Mouse (Mus musculus): ENCODE measurements around the gene Abcc9. TPM values are rescaled to one million over a fixed set of nuclear protein-coding genes. Genes with fewer than 3 reads are reported as not detected.

The Abcc9 gene
- polyA plus RNA-seq, 1 experiment from 2014 or later: 7.3 TPM

GRCm38 (mm10) chr6:142558772-142559679 is 143.1 kb downstream of the Abcc9 start:
- no peaks in the 10 kb centered on the region for H3K27me3 ChIP-seq (ENCODE audit: control insufficient read depth, insufficient read depth, low read length)
- no peak for ATAC-seq (ENCODE audit: low FRiP score, low TSS enrichment)
- H3K4me1 ChIP-seq (ENCODE audit: control insufficient read depth, insufficient read depth, low read length): no peaks in the 10 kb centered on the region
- H3K36me3 ChIP-seq (ENCODE audit: control insufficient read depth, insufficient read depth, low read length): no peaks in the 10 kb centered on the region
- H3K9ac ChIP-seq (ENCODE audit: low read depth, low read length): no peak overlapping the region
- H3K9me3 ChIP-seq (ENCODE audit: control insufficient read depth, low read length): no peaks in the 10 kb centered on the region
- no peak overlapping the region for H3K27ac ChIP-seq (ENCODE audit: low read depth, low read length)
- H3K4me2 ChIP-seq (replicated peaks; ENCODE audit: low read depth, low read length): no peak overlapping the region
- no peak overlapping the region for H3K4me3 ChIP-seq (ENCODE audit: low read length)
- WGBS: 67% methylated on average over 10 of the region's 10 CpGs

GRCm38 (mm10) chr6:142558076-142558475 is 144.0 kb downstream of the Abcc9 start:
- ATAC-seq (ENCODE audit: low FRiP score, low TSS enrichment): no peak
- Histone ChIP-seq H3K9me3 (ENCODE audit: control insufficient read depth, low read length) (no peaks in the 10 kb centered on the region), H3K4me2 (replicated peaks; ENCODE audit: low read depth, low read length) (no peak overlapping the region), H3K36me3 (ENCODE audit: control insufficient read depth, insufficient read depth, low read length) (no peaks in the 10 kb centered on the region), H3K27ac (ENCODE audit: low read depth, low read length) (no peak overlapping the region), H3K27me3 (ENCODE audit: control insufficient read depth, insufficient read depth, low read length) (no peaks in the 10 kb centered on the region), H3K4me3 (ENCODE audit: low read length) (no peak overlapping the region), H3K9ac (ENCODE audit: low read depth, low read length) (no peak overlapping the region), H3K4me1 (ENCODE audit: control insufficient read depth, insufficient read depth, low read length) (no peaks in the 10 kb centered on the region)
- WGBS: 78% methylated on average over 10 of the region's 10 CpGs

GRCm38 (mm10) chr6:142555988-142556387 is 146.1 kb downstream of the Abcc9 start:
- no peak overlapping the region for H3K9ac ChIP-seq (ENCODE audit: low read depth, low read length)
- no peaks in the 10 kb centered on the region for H3K36me3 ChIP-seq (ENCODE audit: control insufficient read depth, insufficient read depth, low read length)
- no peak for ATAC-seq (ENCODE audit: low FRiP score, low TSS enrichment)
- H3K4me3 ChIP-seq (ENCODE audit: low read length): no peak overlapping the region
- no peaks in the 10 kb centered on the region for H3K9me3 ChIP-seq (ENCODE audit: control insufficient read depth, low read length)
- 57% methylated on average over 1 of the region's 1 CpGs for WGBS
- no peak overlapping the region for H3K4me2 ChIP-seq (replicated peaks; ENCODE audit: low read depth, low read length)
- H3K27ac ChIP-seq (ENCODE audit: low read depth, low read length): no peak overlapping the region
- no peaks in the 10 kb centered on the region for H3K27me3 ChIP-seq (ENCODE audit: control insufficient read depth, insufficient read depth, low read length)
- 0 out of 2 replicates have a peak, but pooled peaks cover 7% of the 10 kb centered on the region for H3K4me1 ChIP-seq (ENCODE audit: control insufficient read depth, insufficient read depth, low read length)

GRCm38 (mm10) chr6:142551482-142551881 is 150.6 kb downstream of the Abcc9 start:
- H3K27ac ChIP-seq (ENCODE audit: low read depth, low read length): peak overlapping the region; percentile 73; the same call in 1 of the 2 replicates
- 0 out of 2 replicates have a peak, but pooled peaks have one; percentile 55 for ATAC-seq (ENCODE audit: low FRiP score, low TSS enrichment)
- WGBS: 49% methylated on average over 4 of the region's 4 CpGs
- no peaks in the 10 kb centered on the region for H3K36me3 ChIP-seq (ENCODE audit: control insufficient read depth, insufficient read depth, low read length)
- H3K4me3 ChIP-seq (ENCODE audit: low read length): no peak overlapping the region
- no peak overlapping the region for H3K4me2 ChIP-seq (replicated peaks; ENCODE audit: low read depth, low read length)
- 0 out of 2 replicates have a peak, but pooled peaks cover 10% of the 10 kb centered on the region for H3K4me1 ChIP-seq (ENCODE audit: control insufficient read depth, insufficient read depth, low read length)
- H3K9me3 ChIP-seq (ENCODE audit: control insufficient read depth, low read length): no peaks in the 10 kb centered on the region
- no peak overlapping the region for H3K9ac ChIP-seq (ENCODE audit: low read depth, low read length)
- H3K27me3 ChIP-seq (ENCODE audit: control insufficient read depth, insufficient read depth, low read length): no peaks in the 10 kb centered on the region

- 0 out of 2 replicates have a peak, but pooled peaks have one; percentile 49 for ATAC-seq (ENCODE audit: low FRiP score, low TSS enrichment)
- Histone ChIP-seq H3K4me1 (ENCODE audit: control insufficient read depth, insufficient read depth, low read length) (0 out of 2 replicates have a peak, but pooled peaks cover 10% of the 10 kb centered on the region), H3K36me3 (ENCODE audit: control insufficient read depth, insufficient read depth, low read length) (no peaks in the 10 kb centered on the region), H3K9ac (ENCODE audit: low read depth, low read length) (no peak overlapping the region), H3K4me3 (ENCODE audit: low read length) (no peak overlapping the region), H3K27me3 (ENCODE audit: control insufficient read depth, insufficient read depth, low read length) (no peaks in the 10 kb centered on the region), H3K9me3 (ENCODE audit: control insufficient read depth, low read length) (no peaks in the 10 kb centered on the region), H3K4me2 (replicated peaks; ENCODE audit: low read depth, low read length) (no peak overlapping the region), H3K27ac (ENCODE audit: low read depth, low read length) (peak overlapping the region; percentile 73; the same call in 1 of the 2 replicates)
- 24% methylated on average over 4 of the region's 4 CpGs for WGBS
Observed at GRCm38 (mm10) chr6:142550871-142551270, 151.2 kb downstream of the Abcc9 start.

GRCm38 (mm10) chr6:142548377-142548776 is 153.7 kb downstream of the Abcc9 start:
- WGBS: 82% methylated on average over 2 of the region's 2 CpGs
- 0 out of 2 replicates have a peak, but pooled peaks cover 10% of the 10 kb centered on the region for H3K4me1 ChIP-seq (ENCODE audit: control insufficient read depth, insufficient read depth, low read length)
- H3K27me3 ChIP-seq (ENCODE audit: control insufficient read depth, insufficient read depth, low read length): no peaks in the 10 kb centered on the region
- H3K36me3 ChIP-seq (ENCODE audit: control insufficient read depth, insufficient read depth, low read length): no peaks in the 10 kb centered on the region
- H3K27ac ChIP-seq (ENCODE audit: low read depth, low read length): no peak overlapping the region
- no peaks in the 10 kb centered on the region for H3K9me3 ChIP-seq (ENCODE audit: control insufficient read depth, low read length)
- ATAC-seq (ENCODE audit: low FRiP score, low TSS enrichment): no peak
- no peak overlapping the region for H3K9ac ChIP-seq (ENCODE audit: low read depth, low read length)
- no peak overlapping the region for H3K4me2 ChIP-seq (replicated peaks; ENCODE audit: low read depth, low read length)
- no peak overlapping the region for H3K4me3 ChIP-seq (ENCODE audit: low read length)

GRCm38 (mm10) chr6:142545132-142545531 is 157.0 kb downstream of the Abcc9 start:
- peak overlapping the region; percentile 17; the same call in 1 of the 2 replicates for H3K4me2 ChIP-seq (replicated peaks; ENCODE audit: low read depth, low read length)
- ATAC-seq (ENCODE audit: low FRiP score, low TSS enrichment): peak; percentile 61; the same call in 1 of the 2 replicates
- WGBS: 57% methylated on average over 14 of the region's 14 CpGs

GRCm38 (mm10) chr6:142543648-142544047 is 158.5 kb downstream of the Abcc9 start:
- Histone ChIP-seq H3K4me2 (replicated peaks; ENCODE audit: low read depth, low read length) (no peak overlapping the region), H3K9me3 (ENCODE audit: control insufficient read depth, low read length) (no peaks in the 10 kb centered on the region), H3K27me3 (ENCODE audit: control insufficient read depth, insufficient read depth, low read length) (no peaks in the 10 kb centered on the region), H3K27ac (ENCODE audit: low read depth, low read length) (no peak overlapping the region), H3K4me3 (ENCODE audit: low read length) (no peak overlapping the region), H3K36me3 (ENCODE audit: control insufficient read depth, insufficient read depth, low read length) (no peaks in the 10 kb centered on the region), H3K4me1 (ENCODE audit: control insufficient read depth, insufficient read depth, low read length) (no peaks in the 10 kb centered on the region), H3K9ac (ENCODE audit: low read depth, low read length) (no peak overlapping the region)
- ATAC-seq (ENCODE audit: low FRiP score, low TSS enrichment): no peak
- WGBS: 67% methylated on average over 4 of the region's 4 CpGs

More at GRCm38 (mm10) chr6:142545132-142545531, 157.0 kb downstream of the Abcc9 start:
- Histone ChIP-seq H3K9ac (ENCODE audit: low read depth, low read length) (no peak overlapping the region), H3K36me3 (ENCODE audit: control insufficient read depth, insufficient read depth, low read length) (no peaks in the 10 kb centered on the region), H3K4me3 (ENCODE audit: low read length) (no peak overlapping the region), H3K9me3 (ENCODE audit: control insufficient read depth, low read length) (no peaks in the 10 kb centered on the region), H3K4me1 (ENCODE audit: control insufficient read depth, insufficient read depth, low read length) (no peaks in the 10 kb centered on the region), H3K27ac (ENCODE audit: low read depth, low read length) (no peak overlapping the region), H3K27me3 (ENCODE audit: control insufficient read depth, insufficient read depth, low read length) (no peaks in the 10 kb centered on the region)

GRCm38 (mm10) chr6:142542800-142543175 is 159.3 kb downstream of the Abcc9 start:
- H3K9ac ChIP-seq (ENCODE audit: low read depth, low read length): no peak overlapping the region
- H3K4me2 ChIP-seq (replicated peaks; ENCODE audit: low read depth, low read length): no peak overlapping the region
- no peak overlapping the region for H3K4me3 ChIP-seq (ENCODE audit: low read length)
- no peaks in the 10 kb centered on the region for H3K27me3 ChIP-seq (ENCODE audit: control insufficient read depth, insufficient read depth, low read length)
- no peaks in the 10 kb centered on the region for H3K9me3 ChIP-seq (ENCODE audit: control insufficient read depth, low read length)
- 72% methylated on average over 6 of the region's 6 CpGs for WGBS
- no peaks in the 10 kb centered on the region for H3K4me1 ChIP-seq (ENCODE audit: control insufficient read depth, insufficient read depth, low read length)
- ATAC-seq (ENCODE audit: low FRiP score, low TSS enrichment): no peak
- H3K36me3 ChIP-seq (ENCODE audit: control insufficient read depth, insufficient read depth, low read length): no peaks in the 10 kb centered on the region
- peak overlapping the region; percentile 1; the same call in 1 of the 2 replicates for H3K27ac ChIP-seq (ENCODE audit: low read depth, low read length)
